Mouse (Mus musculus) gonadal fat pad, adult 2 months (tissue): ENCODE data around the gene Med13l. TPM values are rescaled to one million over a fixed set of nuclear protein-coding genes. Genes with fewer than 3 reads are reported as not detected.

ENCODE experiments used
- DNase-seq: peaks from one replicate; pipeline ENCODE4 v3.0.0-alpha.2; 2012; ENCODE audit warnings: low read depth
- polyA plus RNA-seq: library from polyadenylated mRNA; depleted of rRNA; stranded (reverse); fragments of >200 nt; gene quantifications from 2 replicates; pipeline ENCODE4 v1.2.3, GENCODE M21; 2012

Med13l gene
- polyA plus RNA-seq, 1 experiment, result 12.8 TPM

GRCm38 (mm10) chr5:118789226-118789625, 228.7 kb downstream of the Med13l start:
- DNase-seq, result no peak

DNA sequence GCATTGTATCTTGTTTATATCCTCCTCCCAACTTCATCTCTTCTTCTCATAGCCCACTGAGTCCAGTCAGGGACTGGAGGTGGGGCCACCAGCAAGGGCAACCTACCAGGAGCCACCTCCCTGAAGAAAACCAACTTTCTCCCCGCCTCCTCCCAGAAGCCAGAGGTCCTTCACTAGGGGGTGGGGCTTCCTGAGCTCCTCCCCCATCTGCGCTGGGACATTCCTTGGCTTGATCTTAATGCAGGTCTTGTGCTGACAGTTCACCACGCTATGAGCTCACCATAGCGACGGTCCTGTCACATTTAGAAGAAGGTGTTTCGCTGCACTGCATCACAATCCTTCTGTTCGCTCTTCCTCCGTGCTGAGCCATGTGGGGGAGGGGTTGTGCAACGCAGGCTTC, 229.3 kb downstream of the Med13l start:
- DNase-seq, result no peak

- no peak for DNase-seq
Observed at GRCm38 (mm10) chr5:118797811-118798210, 237.3 kb downstream of the Med13l start.

GRCm38 (mm10) chr5:118801592-118801991, 241.1 kb downstream of the Med13l start:
- no peak for DNase-seq

GRCm38 (mm10) chr5:118802036-118802435, 241.6 kb downstream of the Med13l start:
- no peak for DNase-seq

DNA sequence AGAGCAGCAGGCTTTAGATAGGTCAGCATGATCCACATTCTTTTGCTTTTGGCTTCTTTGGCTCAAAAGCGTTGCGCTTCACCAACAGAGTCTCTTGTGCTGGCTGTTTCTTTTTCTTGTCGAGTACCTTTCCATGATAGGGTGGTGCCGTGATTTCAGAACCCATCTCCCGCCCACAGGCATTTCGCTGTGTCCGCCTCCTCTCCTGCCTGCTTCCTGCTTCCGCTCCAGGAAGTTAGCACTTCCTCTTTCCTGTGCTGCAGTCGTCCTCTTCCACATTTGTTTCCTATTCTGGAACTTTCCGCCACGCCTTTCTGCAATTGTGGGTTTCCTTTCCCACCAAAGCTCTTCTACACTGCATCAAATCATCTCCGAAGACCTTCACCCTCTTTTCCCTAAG, 248.5 kb downstream of the Med13l start:
- DNase-seq, result no peak

DNA sequence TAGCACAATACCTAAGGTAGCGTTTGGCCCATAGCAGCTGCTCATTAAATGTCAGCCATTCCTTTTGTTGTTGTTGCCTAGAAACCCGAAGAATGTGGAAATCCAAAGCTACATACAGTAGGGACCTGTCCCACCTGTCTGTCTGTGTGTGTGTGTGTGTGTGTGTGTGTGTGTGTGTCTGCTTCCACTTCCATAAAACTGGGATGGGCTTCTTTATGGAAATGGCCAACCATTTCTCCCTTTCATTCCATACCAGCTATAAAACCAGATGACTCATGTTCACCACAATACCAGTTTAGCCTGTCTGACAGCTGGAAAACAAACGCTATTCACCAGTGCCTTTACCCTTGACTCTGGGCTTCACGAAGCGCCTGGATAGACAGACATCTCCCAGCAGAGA, 249.1 kb downstream of the Med13l start:
- peak; percentile 45 for DNase-seq

DNA sequence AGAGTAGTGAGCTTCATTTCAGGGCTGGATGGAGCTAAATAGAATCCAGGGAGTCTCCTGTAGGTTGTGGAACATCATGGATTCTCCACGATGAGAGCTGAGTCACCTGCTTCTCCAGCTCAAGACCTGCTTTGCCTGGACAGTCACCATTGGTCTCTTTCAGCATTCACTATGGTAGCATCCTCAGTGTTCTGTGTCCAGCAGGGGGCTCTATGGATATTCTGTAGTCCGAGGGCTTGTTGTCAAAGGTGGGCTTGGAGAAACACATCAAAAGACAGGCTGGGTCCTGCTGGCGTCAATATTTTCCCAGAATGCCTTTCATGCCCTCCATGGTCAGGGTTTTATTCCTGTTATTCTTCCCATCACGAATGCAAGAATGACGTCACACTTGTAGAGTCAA, 251.2 kb downstream of the Med13l start:
- no peak for DNase-seq

GRCm38 (mm10) chr5:118812421-118812820, 251.9 kb downstream of the Med13l start:
- DNase-seq, result no peak

DNA sequence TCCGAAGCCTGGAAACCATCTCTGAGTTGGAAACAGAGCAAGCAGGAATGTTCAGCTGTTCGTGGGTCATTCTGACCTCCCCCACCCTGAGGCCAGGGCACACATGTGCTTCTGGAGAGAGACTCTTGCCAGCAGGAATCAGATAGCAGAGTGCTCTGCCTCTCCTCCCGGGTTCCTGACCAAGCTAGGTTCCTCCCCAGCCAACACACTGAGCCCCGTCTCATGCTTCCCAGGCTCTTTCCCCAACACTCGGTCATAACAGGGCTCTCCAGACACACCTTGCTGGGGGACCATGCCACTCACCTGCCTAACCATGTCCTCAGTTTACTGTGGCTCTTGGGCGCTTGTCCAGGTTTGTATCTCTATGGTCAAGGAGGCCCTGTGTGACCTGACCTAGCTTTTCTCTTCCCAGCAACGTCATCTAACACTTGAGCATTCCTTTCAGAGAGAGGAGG, 252.5 kb downstream of the Med13l start:
- no peak for DNase-seq

DNA sequence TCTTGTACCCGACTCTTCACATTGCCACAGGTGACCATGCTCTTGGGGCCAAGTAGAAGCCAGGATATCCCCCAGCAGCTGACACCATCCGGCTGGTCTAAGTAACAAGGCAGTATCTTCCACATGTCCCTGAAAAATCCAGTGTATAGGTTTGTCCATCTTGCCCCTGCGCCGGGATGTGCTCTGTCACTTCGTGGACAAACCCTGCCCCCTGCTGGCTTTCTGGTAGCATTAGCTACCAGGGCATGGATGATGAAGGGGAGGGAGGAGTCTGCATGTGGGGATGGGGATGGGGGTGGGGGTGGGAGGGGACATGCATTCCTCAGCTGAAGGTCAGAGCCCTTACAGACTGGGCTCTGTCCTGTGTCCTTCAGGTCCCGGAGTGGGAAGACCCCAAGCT, 253.6 kb downstream of the Med13l start:
- DNase-seq, result no peak
